In the genomic region with DNA sequence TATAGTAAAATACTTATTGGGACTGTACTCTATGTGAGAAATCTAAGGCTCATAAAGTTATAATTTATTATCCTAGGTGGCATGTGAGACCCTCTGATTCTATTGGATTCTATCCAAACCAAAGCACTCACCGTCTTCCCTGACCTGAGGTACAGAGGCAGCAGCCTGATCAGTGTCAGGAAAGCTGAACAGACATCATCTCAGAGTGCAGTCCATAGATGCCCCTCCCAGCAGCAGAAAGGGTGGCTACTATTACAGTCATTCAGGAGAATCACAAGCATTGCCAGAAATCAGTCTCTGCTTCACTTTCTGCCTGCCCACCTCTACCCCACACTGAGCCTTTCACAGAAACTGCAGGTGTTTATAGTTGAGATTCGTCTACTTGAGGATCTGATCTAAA, we compare ENCODE assay signal across 17 mouse cellular contexts.
"Had no signal": no experiment of that assay in that cellular context is flagged by ENCODE, and none has a peak within 500 bp of the region (broad histone marks: within the 10 kb centered on the region; RNA-seq: fewer than 3 reads in every experiment).

No protein-coding gene starts in this region.

- H3K4me3 ChIP-seq: liver, embryonic 15.5 days; lung, embryonic 15.5 days; megakaryocyte, embryonic 14.5 days; midbrain, embryonic 13.5 days; midbrain, embryonic 15.5 days; neural tube, embryonic 13.5 days; stomach, embryonic 15.5 days had no signal

- ATAC-seq: liver, postnatal 0 days; lung, postnatal 0 days; midbrain, embryonic 13.5 days; midbrain, embryonic 15.5 days had no signal

- H3K9ac ChIP-seq: liver, embryonic 15.5 days; liver, postnatal 0 days; lung, embryonic 15.5 days; midbrain, embryonic 13.5 days; midbrain, embryonic 15.5 days; neural tube, embryonic 13.5 days; stomach, embryonic 15.5 days had no signal

- H3K4me2 ChIP-seq: liver, embryonic 15.5 days; lung, embryonic 15.5 days; midbrain, embryonic 13.5 days; midbrain, embryonic 15.5 days; neural tube, embryonic 13.5 days; stomach, embryonic 15.5 days had no signal

- H3K4me1 ChIP-seq: liver, embryonic 15.5 days; lung, embryonic 15.5 days; megakaryocyte, embryonic 14.5 days; midbrain, embryonic 13.5 days; midbrain, embryonic 15.5 days; neural tube, embryonic 13.5 days; stomach, embryonic 15.5 days had no signal

- DNase-seq: liver, postnatal 0 days; lung, adult 2 months; lung, postnatal 14 days; lung, postnatal 36 days; right cerebral cortex, postnatal 14 days; thymus, adult 2 months; thymus, postnatal 25 days had no signal

- H3K27me3 ChIP-seq: liver, embryonic 15.5 days; lung, embryonic 15.5 days; megakaryocyte, embryonic 14.5 days; midbrain, embryonic 13.5 days; midbrain, embryonic 15.5 days; neural tube, embryonic 13.5 days; stomach, embryonic 15.5 days had no signal

- H3K27ac ChIP-seq: liver, embryonic 15.5 days; lung, embryonic 15.5 days; macrophage; midbrain, embryonic 13.5 days; midbrain, embryonic 15.5 days; neural tube, embryonic 13.5 days; stomach, embryonic 15.5 days; stomach, postnatal 0 days had no signal

- H3K36me3 ChIP-seq: liver, embryonic 15.5 days; lung, embryonic 15.5 days; midbrain, embryonic 13.5 days; midbrain, embryonic 15.5 days; neural tube, embryonic 13.5 days; stomach, embryonic 15.5 days had no signal

- H3K9me3 ChIP-seq: liver, embryonic 15.5 days; lung, embryonic 15.5 days; megakaryocyte, embryonic 14.5 days; midbrain, embryonic 13.5 days; midbrain, embryonic 15.5 days; stomach, embryonic 15.5 days had no signal
